Mouse (Mus musculus): ENCODE measurements around the gene Smarcd1. TPM values are rescaled to one million over a fixed set of nuclear protein-coding genes. Genes with fewer than 3 reads are reported as not detected.

The Smarcd1 gene
- polyA plus RNA-seq, 1 experiment = 28.6 TPM

- Histone ChIP-seq H3K79me2 (ENCODE audit: control insufficient read depth, insufficient read depth) (no peaks in the 10 kb centered on the region), H3K36me3 (ENCODE audit: control insufficient read depth, insufficient read depth) (peaks cover 62% of the 10 kb centered on the region), H3K4me3 (ENCODE audit: insufficient read depth, poor library complexity, severe bottlenecking) (no peak overlapping the region), H3K79me3 (ENCODE audit: low read depth) (no peaks in the 10 kb centered on the region), H3K27me3 (ENCODE audit: control insufficient read depth, insufficient read depth, insufficient read length) (no peaks in the 10 kb centered on the region), H3ac (ENCODE audit: control insufficient read depth, insufficient read length, low read depth) (no peak overlapping the region)
- TF ChIP-seq MYOG (IDR thresholded peaks at IDR 0.05; ENCODE audit: control insufficient read depth, extremely low read depth, insufficient read length) (no peak), FOSL1 (IDR thresholded peaks at IDR 0.05; ENCODE audit: insufficient read depth, low read length, poor library complexity, severe bottlenecking) (no peak), CTCF (IDR thresholded peaks at IDR 0.05; ENCODE audit: control insufficient read depth, insufficient read depth, insufficient read length) (no peak), MAX (IDR thresholded peaks at IDR 0.05) (no peak), CEBPB (IDR thresholded peaks at IDR 0.05; ENCODE audit: low read depth) (no peak), MYOD1 (IDR thresholded peaks at IDR 0.05; ENCODE audit: control insufficient read depth, insufficient read length, low read depth) (no peak), USF1 (IDR thresholded peaks at IDR 0.05; ENCODE audit: low read depth) (no peak)
Observed at GRCm38 (mm10) chr15:99714206-99714605, 12.3 kb downstream of the Smarcd1 start.

DNA sequence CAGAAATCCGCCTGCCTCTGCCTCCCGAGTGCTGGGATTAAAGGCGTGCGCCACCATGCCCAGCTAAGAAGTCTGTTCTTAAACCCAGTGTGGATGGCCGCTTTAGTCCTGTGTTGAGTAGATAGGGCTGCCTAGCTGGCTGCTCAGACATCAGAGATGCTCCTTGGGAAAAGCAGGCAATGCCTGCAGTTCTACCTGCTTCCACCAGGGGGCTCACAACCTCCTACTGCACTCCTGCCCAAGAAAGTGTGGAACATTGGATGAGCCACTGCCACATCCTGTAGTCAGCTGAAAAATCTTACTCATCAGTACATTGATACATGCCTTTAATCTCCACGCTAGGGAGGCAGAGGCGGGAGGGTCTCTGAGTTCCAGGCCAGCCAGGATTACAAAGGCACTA lies 12.9 kb downstream of the Smarcd1 start:
- no peak overlapping the region for H3K4me3 ChIP-seq (ENCODE audit: insufficient read depth, poor library complexity, severe bottlenecking)
- H3K27me3 ChIP-seq (ENCODE audit: control insufficient read depth, insufficient read depth, insufficient read length) = no peaks in the 10 kb centered on the region
- no peaks in the 10 kb centered on the region for H3K79me2 ChIP-seq (ENCODE audit: control insufficient read depth, insufficient read depth)
- TF ChIP-seq CTCF (IDR thresholded peaks at IDR 0.05; ENCODE audit: control insufficient read depth, insufficient read depth, insufficient read length) (peak; percentile 87), CEBPB (IDR thresholded peaks at IDR 0.05; ENCODE audit: low read depth) (no peak), MYOD1 (IDR thresholded peaks at IDR 0.05; ENCODE audit: control insufficient read depth, insufficient read length, low read depth) (no peak), MYOG (IDR thresholded peaks at IDR 0.05; ENCODE audit: control insufficient read depth, extremely low read depth, insufficient read length) (no peak), FOSL1 (IDR thresholded peaks at IDR 0.05; ENCODE audit: insufficient read depth, low read length, poor library complexity, severe bottlenecking) (no peak), MAX (IDR thresholded peaks at IDR 0.05) (peak; percentile 31), USF1 (IDR thresholded peaks at IDR 0.05; ENCODE audit: low read depth) (no peak)
- peaks cover 56% of the 10 kb centered on the region for H3K36me3 ChIP-seq (ENCODE audit: control insufficient read depth, insufficient read depth)
- H3ac ChIP-seq (ENCODE audit: control insufficient read depth, insufficient read length, low read depth) = no peak overlapping the region
- no peaks in the 10 kb centered on the region for H3K79me3 ChIP-seq (ENCODE audit: low read depth)

DNA sequence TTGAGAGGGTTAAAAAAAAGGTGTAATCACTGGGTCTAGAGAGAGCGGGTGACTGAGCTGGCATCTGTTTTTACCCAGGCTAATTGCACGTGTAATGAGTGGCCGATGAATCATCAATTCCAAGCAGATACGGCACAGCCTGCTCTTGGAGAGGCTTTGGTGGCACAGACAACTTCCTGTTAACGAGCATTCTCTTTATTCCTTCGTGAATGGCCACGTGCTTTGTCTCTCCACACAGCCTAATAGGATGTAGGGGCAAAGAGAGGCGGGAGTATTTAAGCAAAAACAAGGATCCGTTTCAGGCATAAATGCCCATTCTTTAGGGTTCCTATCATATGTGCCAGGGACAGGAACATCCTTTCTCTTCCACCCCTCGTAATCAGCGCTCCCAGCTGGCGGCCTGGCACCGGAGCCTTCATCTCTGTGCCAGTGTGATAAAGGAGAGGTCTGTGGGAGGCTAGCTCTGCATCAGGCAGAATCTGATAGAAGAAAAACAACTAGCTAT lies 13.5 kb downstream of the Smarcd1 start:
- no peak overlapping the region for H3K4me3 ChIP-seq (ENCODE audit: insufficient read depth, poor library complexity, severe bottlenecking)
- no peaks in the 10 kb centered on the region for H3K27me3 ChIP-seq (ENCODE audit: control insufficient read depth, insufficient read depth, insufficient read length)
- TF ChIP-seq CTCF (IDR thresholded peaks at IDR 0.05; ENCODE audit: control insufficient read depth, insufficient read depth, insufficient read length) (no peak), MYOG (IDR thresholded peaks at IDR 0.05; ENCODE audit: control insufficient read depth, extremely low read depth, insufficient read length) (no peak), MYOD1 (IDR thresholded peaks at IDR 0.05; ENCODE audit: control insufficient read depth, insufficient read length, low read depth) (peak; percentile 23), FOSL1 (IDR thresholded peaks at IDR 0.05; ENCODE audit: insufficient read depth, low read length, poor library complexity, severe bottlenecking) (no peak), CEBPB (IDR thresholded peaks at IDR 0.05; ENCODE audit: low read depth) (no peak), USF1 (IDR thresholded peaks at IDR 0.05; ENCODE audit: low read depth) (no peak)
- H3K79me2 ChIP-seq (ENCODE audit: control insufficient read depth, insufficient read depth) = no peaks in the 10 kb centered on the region
- H3K79me3 ChIP-seq (ENCODE audit: low read depth) = no peaks in the 10 kb centered on the region
- no peak overlapping the region for H3ac ChIP-seq (ENCODE audit: control insufficient read depth, insufficient read length, low read depth)
- peaks cover 50% of the 10 kb centered on the region for H3K36me3 ChIP-seq (ENCODE audit: control insufficient read depth, insufficient read depth)

DNA sequence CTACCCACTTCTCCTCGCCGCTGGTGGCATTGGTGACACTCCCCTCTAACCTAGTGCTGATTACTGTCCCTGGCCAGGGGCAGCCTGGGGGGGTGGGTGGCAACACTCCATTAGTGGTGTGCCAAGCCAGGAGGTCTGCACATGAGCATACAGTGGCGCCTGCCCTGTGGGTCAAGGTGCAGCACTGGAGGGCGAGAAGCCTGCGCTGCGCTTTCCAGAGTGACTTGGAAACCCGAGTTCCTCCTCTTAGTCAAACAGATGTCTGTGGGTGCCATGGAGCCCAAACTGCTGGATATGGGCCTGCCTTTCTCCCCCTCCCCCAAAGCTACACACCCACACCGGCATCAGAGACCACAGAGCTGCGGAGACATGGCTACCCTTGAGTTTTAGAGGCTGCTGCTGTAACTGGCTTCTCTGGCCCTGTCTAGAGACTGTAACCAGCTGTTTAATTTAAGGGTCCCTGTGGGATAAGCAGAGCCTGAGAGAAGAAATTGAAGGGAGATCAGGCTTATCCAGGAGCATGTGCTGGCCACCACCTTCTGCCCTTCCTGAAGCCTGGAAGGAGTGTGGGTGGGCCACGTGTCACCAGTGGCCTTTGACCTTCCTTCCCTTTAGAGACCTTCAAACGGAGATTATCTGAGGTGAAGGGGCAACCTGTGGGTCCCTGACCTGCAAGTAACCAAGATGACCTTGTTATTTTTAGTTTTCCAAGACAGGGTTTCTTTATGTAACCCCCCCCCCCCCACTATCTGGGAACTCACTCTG lies 14.2 kb downstream of the Smarcd1 start:
- Histone ChIP-seq H3ac (ENCODE audit: control insufficient read depth, insufficient read length, low read depth) (no peak overlapping the region), H3K36me3 (ENCODE audit: control insufficient read depth, insufficient read depth) (peaks cover 42% of the 10 kb centered on the region), H3K4me3 (ENCODE audit: insufficient read depth, poor library complexity, severe bottlenecking) (no peak overlapping the region), H3K27me3 (ENCODE audit: control insufficient read depth, insufficient read depth, insufficient read length) (no peaks in the 10 kb centered on the region), H3K79me3 (ENCODE audit: low read depth) (no peaks in the 10 kb centered on the region), H3K79me2 (ENCODE audit: control insufficient read depth, insufficient read depth) (no peaks in the 10 kb centered on the region)
- no peak for TF ChIP-seq MYOD1 (IDR thresholded peaks at IDR 0.05; ENCODE audit: control insufficient read depth, insufficient read length, low read depth)
- TF ChIP-seq USF1 (IDR thresholded peaks at IDR 0.05; ENCODE audit: low read depth) = no peak
- no peak for TF ChIP-seq MYOG (IDR thresholded peaks at IDR 0.05; ENCODE audit: control insufficient read depth, extremely low read depth, insufficient read length)
- TF ChIP-seq FOSL1 (IDR thresholded peaks at IDR 0.05; ENCODE audit: insufficient read depth, low read length, poor library complexity, severe bottlenecking) = no peak
- no peak for TF ChIP-seq CTCF (IDR thresholded peaks at IDR 0.05; ENCODE audit: control insufficient read depth, insufficient read depth, insufficient read length)
- TF ChIP-seq MAX (IDR thresholded peaks at IDR 0.05) = no peak
- TF ChIP-seq CEBPB (IDR thresholded peaks at IDR 0.05; ENCODE audit: low read depth) = no peak

DNA sequence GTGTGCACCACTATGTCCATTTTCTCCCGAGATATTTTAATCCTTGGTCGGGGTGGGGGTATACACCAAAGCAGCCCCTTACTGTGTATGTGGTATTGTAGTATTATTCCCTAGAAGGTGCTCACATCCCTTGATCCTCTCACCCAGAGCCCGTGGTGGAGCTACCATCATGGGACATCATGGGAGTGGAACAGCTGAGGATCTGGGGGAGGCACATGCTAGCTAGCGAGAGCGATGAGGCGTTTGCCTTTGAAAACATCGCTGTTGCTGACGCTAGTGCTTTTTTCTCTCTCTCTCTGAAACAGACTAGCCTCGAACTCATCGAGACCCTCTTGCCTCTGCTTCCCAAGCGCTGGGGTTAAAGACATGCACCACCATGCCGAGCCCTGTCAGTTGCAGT lies 14.9 kb downstream of the Smarcd1 start:
- Histone ChIP-seq H3K36me3 (ENCODE audit: control insufficient read depth, insufficient read depth) (peaks cover 36% of the 10 kb centered on the region), H3K79me2 (ENCODE audit: control insufficient read depth, insufficient read depth) (no peaks in the 10 kb centered on the region), H3K4me3 (ENCODE audit: insufficient read depth, poor library complexity, severe bottlenecking) (no peak overlapping the region), H3ac (ENCODE audit: control insufficient read depth, insufficient read length, low read depth) (no peak overlapping the region), H3K27me3 (ENCODE audit: control insufficient read depth, insufficient read depth, insufficient read length) (no peaks in the 10 kb centered on the region), H3K79me3 (ENCODE audit: low read depth) (no peaks in the 10 kb centered on the region)
- TF ChIP-seq USF1 (IDR thresholded peaks at IDR 0.05; ENCODE audit: low read depth) = no peak
- TF ChIP-seq MYOD1 (IDR thresholded peaks at IDR 0.05; ENCODE audit: control insufficient read depth, insufficient read length, low read depth) = no peak
- TF ChIP-seq MAX (IDR thresholded peaks at IDR 0.05) = no peak
- TF ChIP-seq CEBPB (IDR thresholded peaks at IDR 0.05; ENCODE audit: low read depth) = no peak
- TF ChIP-seq MYOG (IDR thresholded peaks at IDR 0.05; ENCODE audit: control insufficient read depth, extremely low read depth, insufficient read length) = no peak
- TF ChIP-seq CTCF (IDR thresholded peaks at IDR 0.05; ENCODE audit: control insufficient read depth, insufficient read depth, insufficient read length) = no peak
